Mouse (Mus musculus): ENCODE measurements at regions not wholly inside any gene's neighbourhood (a gene's known extent, or its start where the extent isn't known, plus 50 kb on each side); places are given as distances from the start of the nearest gene placed in this dataset.
"Not testable (repeated sequence)": the region's sequence is repeated elsewhere in the genome, so short reads cannot be mapped to it uniquely, and the experiment has no call there.

- DNase-seq (ENCODE audit: low spot score in 2 of 2): no peak
Observed at GRCm38 (mm10) chr9:91004214-91004613, 358.0 kb upstream of the Zic4 start.

GRCm38 (mm10) chr9:91040546-91040945, 321.7 kb upstream of the Zic4 start:
- DNase-seq (ENCODE audit: low spot score in 2 of 2): no peak

- no peak for DNase-seq (ENCODE audit: low spot score in 2 of 2)
Observed at GRCm38 (mm10) chr9:91048569-91048968, 313.6 kb upstream of the Zic4 start.

GRCm38 (mm10) chr9:91053065-91053793, 309.0 kb upstream of the Zic4 start:
- no peak for DNase-seq (ENCODE audit: low spot score in 2 of 2)

DNA sequence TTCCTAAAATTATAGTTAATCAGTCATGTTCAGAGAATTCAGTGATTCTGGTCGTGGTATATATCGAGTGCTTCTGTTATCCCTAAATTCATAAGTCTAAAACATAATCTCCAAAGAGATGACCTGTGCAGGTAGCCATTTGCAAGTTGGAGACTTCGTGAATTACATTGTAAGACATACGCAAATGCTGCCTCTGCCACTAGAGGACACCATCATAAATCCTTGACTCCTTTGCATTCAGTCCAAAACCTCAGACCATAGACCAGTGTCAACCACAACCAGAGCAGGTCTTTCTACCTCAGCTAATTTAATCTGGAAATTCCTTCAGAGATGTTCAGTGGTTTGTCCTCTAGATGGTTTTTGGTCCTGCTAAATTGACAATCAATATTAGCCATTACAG, 302.8 kb upstream of the Zic4 start:
- no peak for DNase-seq (ENCODE audit: low spot score in 2 of 2)

GRCm38 (mm10) chr9:91069496-91069895, 292.7 kb upstream of the Zic4 start:
- no peak for DNase-seq (ENCODE audit: low spot score in 2 of 2)

- peak; percentile 2 to 10 for DNase-seq (ENCODE audit: low spot score in 2 of 2)
Observed at GRCm38 (mm10) chr9:91073366-91074174, 288.6 kb upstream of the Zic4 start.

DNA sequence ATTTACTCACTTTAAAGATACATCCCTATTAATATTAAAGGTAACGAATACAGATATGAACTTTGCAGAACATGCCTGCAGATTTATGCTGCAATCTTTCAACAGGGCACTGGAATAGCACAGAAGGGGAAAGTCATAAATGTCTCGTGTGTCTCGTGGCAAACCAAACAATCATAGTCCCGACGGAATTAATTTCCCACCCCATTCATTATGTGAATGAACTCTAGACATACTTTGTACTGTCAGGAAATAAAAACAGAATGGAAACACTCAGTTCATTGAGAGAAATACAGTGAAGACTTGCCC, 288.1 kb upstream of the Zic4 start:
- DNase-seq (ENCODE audit: low spot score in 2 of 2): no peak

DNA sequence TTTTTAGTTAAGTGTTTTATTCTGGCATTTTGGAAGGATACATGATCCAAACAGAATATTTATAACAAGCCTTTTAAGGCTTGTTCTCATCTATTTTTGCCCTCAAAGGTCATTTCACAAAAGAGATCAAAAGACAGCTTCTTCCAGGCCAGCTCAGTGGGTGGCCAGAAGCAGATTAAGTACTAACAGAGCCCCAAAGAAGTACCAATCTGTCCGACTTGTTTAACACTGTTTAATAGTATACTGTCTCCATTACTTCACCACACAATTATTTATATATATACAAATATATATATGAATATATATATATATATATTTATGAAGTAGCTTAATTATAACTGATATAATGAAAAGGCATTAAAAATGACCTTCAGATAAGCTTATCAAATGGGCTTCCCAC, 284.7 kb upstream of the Zic4 start:
- no peak for DNase-seq (ENCODE audit: low spot score in 2 of 2)

- DNase-seq (ENCODE audit: low spot score in 2 of 2): no peak
Observed at GRCm38 (mm10) chr9:91083791-91084190, 278.4 kb upstream of the Zic4 start.

DNA sequence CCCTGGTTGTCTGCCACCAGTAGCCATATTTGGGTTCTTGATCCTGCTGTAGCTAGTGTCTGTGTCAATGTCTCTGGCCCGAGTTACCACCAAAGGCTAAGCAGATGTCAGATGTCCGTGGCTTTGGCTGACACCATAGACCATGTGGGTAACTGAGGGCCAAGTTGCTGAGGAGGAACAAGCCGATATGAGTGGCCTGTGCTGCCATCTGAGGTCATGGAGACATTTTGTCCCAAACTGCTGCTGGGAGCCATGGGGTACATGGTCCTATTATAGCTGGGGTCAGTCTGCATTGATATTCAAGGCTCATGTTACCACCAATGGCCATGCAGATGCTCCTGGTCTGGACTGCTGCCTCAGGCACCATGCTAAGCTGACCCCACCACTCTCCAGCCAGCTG, 276.3 kb upstream of the Zic4 start:
- DNase-seq (ENCODE audit: low spot score in 2 of 2): no peak

GRCm38 (mm10) chr9:91089348-91089747, 272.9 kb upstream of the Zic4 start:
- DNase-seq (ENCODE audit: low spot score in 2 of 2): no peak

GRCm38 (mm10) chr9:91091421-91092050, 270.7 kb upstream of the Zic4 start:
- no peak for DNase-seq (ENCODE audit: low spot score in 2 of 2)

DNA sequence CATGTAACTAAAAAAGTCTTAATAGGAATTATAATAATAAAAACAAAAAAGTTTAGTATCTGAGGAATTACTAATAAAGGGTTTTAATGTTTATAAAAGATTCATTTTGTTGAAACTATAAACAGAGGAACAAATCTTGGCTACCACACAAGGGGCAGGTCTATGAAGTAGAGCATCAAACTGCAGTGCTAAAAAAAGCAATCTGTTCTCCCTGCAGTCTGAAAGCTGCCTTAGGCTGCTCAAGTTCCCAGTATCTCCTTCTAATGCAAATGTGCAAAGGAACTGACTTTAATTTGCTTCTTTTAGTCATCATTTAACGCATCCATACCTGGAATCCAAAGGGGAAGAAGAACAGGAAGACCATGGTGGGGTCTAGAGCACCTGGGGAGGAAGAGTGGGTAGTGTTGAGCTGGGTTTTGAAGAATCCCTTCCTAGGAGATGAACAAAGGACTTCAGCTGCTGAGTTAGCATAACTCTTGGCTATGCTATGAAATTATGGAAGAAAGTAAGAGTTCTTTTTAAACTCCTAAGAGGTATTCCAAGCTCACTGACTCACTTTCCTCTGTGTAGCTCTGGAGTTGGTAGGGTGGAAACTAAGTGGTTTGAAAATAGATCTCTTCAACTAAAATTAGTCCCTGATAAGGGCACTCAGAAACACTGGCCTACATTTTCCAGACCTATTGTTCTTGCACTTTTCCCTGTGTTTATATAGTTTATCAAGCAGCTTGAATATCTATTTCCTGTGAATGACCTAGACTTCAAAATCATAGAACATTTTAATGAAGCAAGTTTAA, 260.4 kb upstream of the Zic4 start:
- DNase-seq (ENCODE audit: low spot score in 2 of 2): no peak

- DNase-seq (ENCODE audit: low spot score in 2 of 2): peak; percentile 5 to 18
Observed at GRCm38 (mm10) chr9:91122441-91123035, 239.7 kb upstream of the Zic4 start.

DNA sequence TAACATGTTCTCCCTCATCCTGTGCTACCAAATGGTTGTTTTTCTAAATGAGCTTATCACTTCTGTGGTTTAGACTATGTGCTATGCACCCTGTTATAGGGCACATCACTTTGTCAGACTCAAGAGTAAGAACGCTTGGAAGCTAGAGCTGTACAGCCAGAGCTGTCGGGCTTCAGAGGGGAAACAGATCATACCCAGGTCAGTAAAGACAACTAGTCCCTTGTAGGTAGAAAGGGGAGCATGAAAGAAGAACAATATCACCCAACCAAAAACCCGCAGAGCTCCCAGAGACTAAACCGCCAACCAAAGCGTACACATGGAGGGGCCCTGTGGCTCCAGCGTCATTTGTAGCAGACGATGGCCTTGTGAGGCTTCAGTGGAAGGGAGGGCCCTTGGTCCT, 239.0 kb upstream of the Zic4 start:
- no peak for DNase-seq (ENCODE audit: low spot score in 2 of 2)

DNA sequence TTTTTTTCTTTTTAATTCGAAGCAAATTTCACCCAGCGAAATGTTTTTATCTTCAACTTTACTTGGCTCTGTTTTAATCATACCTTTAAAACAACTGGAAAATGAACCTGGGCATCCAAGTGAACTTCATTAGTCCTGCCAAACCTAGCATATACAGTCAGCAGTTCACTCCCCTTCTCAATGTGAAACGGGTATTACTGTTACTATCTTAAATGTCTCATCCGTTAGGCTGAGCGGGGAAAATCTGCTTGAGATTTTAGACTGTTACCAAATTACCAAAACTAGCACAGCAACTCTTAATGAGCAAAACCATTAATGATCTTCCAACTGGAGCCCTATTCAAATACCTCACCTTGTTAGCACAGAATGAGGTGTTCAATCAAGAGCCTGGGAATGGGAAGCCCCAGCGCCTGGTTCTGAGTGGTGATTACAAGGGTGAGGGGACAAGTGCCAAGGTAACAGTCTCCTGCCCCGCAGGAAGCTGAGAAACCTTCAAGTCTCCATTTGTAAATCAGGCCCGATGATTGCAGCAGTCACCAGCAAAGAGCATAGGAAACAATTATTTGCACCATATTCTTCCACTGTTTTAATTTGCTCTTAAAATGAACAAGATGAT, 235.5 kb upstream of the Zic4 start:
- no peak for DNase-seq (ENCODE audit: low spot score in 2 of 2)

DNA sequence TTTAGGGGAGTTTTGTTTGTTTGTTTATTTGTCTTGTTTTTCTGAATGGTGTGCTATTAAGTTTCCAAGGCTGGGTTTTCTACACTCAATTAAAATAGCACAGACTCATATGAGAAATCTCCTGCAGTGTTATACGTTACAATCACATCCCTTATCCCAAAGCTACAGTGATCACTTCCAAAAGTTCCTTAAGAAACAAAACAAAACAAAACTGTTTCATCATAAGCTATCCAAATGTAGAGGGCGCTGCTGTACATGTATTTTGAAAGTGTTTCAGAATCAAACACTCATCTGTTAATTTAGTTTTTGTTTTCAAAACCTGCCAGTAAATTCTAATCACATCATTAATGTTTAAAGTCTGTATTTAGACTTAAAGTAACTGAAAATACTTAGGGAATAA, 233.7 kb upstream of the Zic4 start:
- DNase-seq (ENCODE audit: low spot score in 2 of 2): not testable (repeated sequence)

DNA sequence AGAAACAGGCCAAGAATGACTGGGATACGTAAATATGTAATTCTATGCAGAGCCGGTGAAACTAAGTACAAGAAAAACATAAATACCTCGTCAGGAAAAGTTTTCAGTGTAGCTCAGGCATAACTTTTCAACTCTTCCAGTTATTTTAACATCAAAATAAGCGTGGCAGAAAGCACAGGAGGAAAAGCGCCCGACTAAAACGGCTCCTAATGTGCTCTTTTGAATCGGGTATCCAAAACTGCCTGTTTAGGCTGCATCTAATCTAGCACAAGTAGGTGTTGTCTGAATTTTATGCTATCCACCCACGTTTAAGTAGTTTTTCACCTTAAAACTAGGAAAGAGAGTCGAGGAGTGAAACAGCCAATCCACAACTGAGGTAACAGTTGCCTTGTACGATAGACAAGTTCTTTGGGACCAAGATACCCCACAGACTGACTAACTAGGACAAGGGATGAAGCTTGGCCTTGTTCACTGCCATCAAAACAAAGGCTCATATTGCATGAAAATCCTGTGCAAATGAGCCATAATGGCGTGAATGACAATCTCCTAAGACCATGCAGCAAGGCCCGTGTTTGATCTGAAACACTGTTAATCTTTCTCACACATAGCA, 232.0 kb upstream of the Zic4 start:
- no peak for DNase-seq (ENCODE audit: low spot score in 2 of 2)
